Mouse (Mus musculus) megakaryocyte, embryonic 14.5 days (primary cell): ENCODE results near the gene Mast4.

Experiments
- FLI1 ChIP-seq: IDR thresholded peaks from 2 replicates; pipeline ENCODE4 v1.6.1; 2012; ENCODE audit warnings: low read length, inconsistent platforms, mixed read lengths
- GATA1 ChIP-seq: IDR thresholded peaks from 3 replicates; pipeline ENCODE4 v1.6.1; 2012; ENCODE audit warnings: mixed read lengths, low read length, inconsistent platforms, borderline replicate concordance

DNA sequence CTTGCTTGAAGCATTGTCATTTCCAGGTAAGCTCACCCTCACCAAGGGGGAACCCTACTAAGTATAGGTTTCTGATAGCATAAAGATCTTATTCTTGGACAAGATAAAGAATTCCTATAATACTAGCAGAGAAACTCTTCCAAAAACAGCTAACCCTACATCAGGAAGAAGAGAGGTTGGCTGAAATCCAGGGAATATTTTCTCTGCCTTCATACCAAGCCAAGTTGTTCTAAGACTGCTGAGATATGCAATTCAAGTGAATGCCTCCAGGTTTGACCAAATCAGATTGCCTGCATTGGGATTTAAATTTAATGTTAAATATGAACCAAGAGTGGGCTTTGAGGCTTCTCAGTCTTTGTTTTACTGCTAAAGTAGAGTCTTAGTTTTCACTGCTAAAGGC lies 608.9 kb downstream of the Mast4 start:
- TF ChIP-seq GATA1 (no peak), FLI1 (no peak)
